Mouse (Mus musculus): ENCODE data around the gene Pla2g2e. TPM values are rescaled to one million over a fixed set of nuclear protein-coding genes. Genes with fewer than 3 reads are reported as not detected.

Pla2g2e gene
- polyA plus RNA-seq, 1 experiment from 2014 or later: 0.48 TPM

GRCm38 (mm10) chr4:138925561-138925960, 47.8 kb downstream of the Pla2g2e start:
- no peaks in the 10 kb centered on the region for H3K9me3 ChIP-seq (replicated peaks)
- ATAC-seq (replicated peaks; ENCODE audit: low FRiP score): no peak
- WGBS: 68% methylated on average over 2 of the region's 2 CpGs

More at GRCm38 (mm10) chr4:138925561-138925960, 47.8 kb downstream of the Pla2g2e start:
- no peaks in the 10 kb centered on the region for H3K36me3 ChIP-seq
- no peak overlapping the region for H3K27ac ChIP-seq
- peaks cover 11% of the 10 kb centered on the region for H3K4me1 ChIP-seq
- H3K4me3 ChIP-seq (replicated peaks): no peak overlapping the region
- H3K9ac ChIP-seq: no peak overlapping the region
- no peak overlapping the region for H3K4me2 ChIP-seq
- H3K27me3 ChIP-seq: peaks cover 14% of the 10 kb centered on the region

Other genes starting within 250 kb of the Pla2g2e start
- gene Vwa5b1, start 242.1 kb upstream of the Pla2g2e start, polyA plus RNA-seq (2015; fragmentation: Nextera tagmentation; extraction: Ambion mirVana): 0.08 and 0.12 TPM in 2 replicates
- 0.33 and 0.45 TPM in 2 replicates for gene Pla2g2c, start 153.2 kb upstream of the Pla2g2e start, polyA plus RNA-seq (2015; fragmentation: Nextera tagmentation; extraction: Ambion mirVana)
- 1.0 and 1.8 TPM in 2 replicates for gene Ubxn10, start 140.8 kb upstream of the Pla2g2e start, polyA plus RNA-seq (2015; fragmentation: Nextera tagmentation; extraction: Ambion mirVana)
- gene Pla2g2f, start 120.3 kb upstream of the Pla2g2e start, polyA plus RNA-seq (2015; fragmentation: Nextera tagmentation; extraction: Ambion mirVana): 0.19 and 0.93 TPM in 2 replicates
- 0.21 TPM in 1 of 2 replicates, not detected in the other for gene Pla2g2d, start 102.2 kb upstream of the Pla2g2e start, polyA plus RNA-seq (2015; fragmentation: Nextera tagmentation; extraction: Ambion mirVana)
- gene Pla2g5, start 14.5 kb upstream of the Pla2g2e start, polyA plus RNA-seq (2015; fragmentation: Nextera tagmentation; extraction: Ambion mirVana): 0.38 and 0.55 TPM in 2 replicates
- gene Gm13030, start 4.0 kb upstream of the Pla2g2e start, polyA plus RNA-seq (2015; fragmentation: Nextera tagmentation; extraction: Ambion mirVana): not detected in 2 replicates
- 2.5 and 3.5 TPM in 2 replicates for gene Otud3, start 36.0 kb downstream of the Pla2g2e start, polyA plus RNA-seq (2015; fragmentation: Nextera tagmentation; extraction: Ambion mirVana)
- 6.3 and 8.2 TPM in 2 replicates for gene Rnf186, start 89.2 kb downstream of the Pla2g2e start, polyA plus RNA-seq (2015; fragmentation: Nextera tagmentation; extraction: Ambion mirVana)
- gene Tmco4, start 94.9 kb downstream of the Pla2g2e start, polyA plus RNA-seq (2015; fragmentation: Nextera tagmentation; extraction: Ambion mirVana): 5.6 and 6.1 TPM in 2 replicates
- not detected in 2 replicates for gene Htr6, start 197.6 kb downstream of the Pla2g2e start, polyA plus RNA-seq (2015; fragmentation: Nextera tagmentation; extraction: Ambion mirVana)
- 28.4 and 35.7 TPM in 2 replicates for gene Nbl1, start 215.1 kb downstream of the Pla2g2e start, polyA plus RNA-seq (2015; fragmentation: Nextera tagmentation; extraction: Ambion mirVana)